Mouse (Mus musculus) megakaryocyte, embryonic 14.5 days (primary cell): ENCODE measurements around the gene Nup153.

Experiments
- FLI1 ChIP-seq: IDR thresholded peaks from 2 replicates; pipeline ENCODE4 v1.6.1; 2012; ENCODE audit warnings: low read length, inconsistent platforms, mixed read lengths
- GATA1 ChIP-seq: IDR thresholded peaks from 3 replicates; pipeline ENCODE4 v1.6.1; 2012; ENCODE audit warnings: mixed read lengths, low read length, inconsistent platforms, borderline replicate concordance

GRCm38 (mm10) chr13:46777461-46777860 is 49.7 kb upstream of the Nup153 start:
- TF ChIP-seq GATA1 (no peak), FLI1 (no peak)
